Mouse (Mus musculus) myocyte (in vitro differentiated cells): ENCODE data around the gene Scand1. TPM values are rescaled to one million over a fixed set of nuclear protein-coding genes. Genes with fewer than 3 reads are reported as not detected.

Source experiments
- H3K27me3 ChIP-seq: one replicate; pipeline ENCODE4 v1.6.1; 2011; ENCODE audit not compliant: control insufficient read depth, insufficient read depth, insufficient read length
- H3K36me3 ChIP-seq: one replicate; pipeline ENCODE4 v1.6.1; 2011; ENCODE audit not compliant: control insufficient read depth, insufficient read depth
- H3K4me2 ChIP-seq: one replicate; pipeline ENCODE4 v1.6.1; 2011; ENCODE audit warnings: low read depth, control low read depth
- H3K4me3 ChIP-seq: one replicate; pipeline ENCODE4 v1.5.1; 2011; ENCODE audit warnings: mild to moderate bottlenecking, control low read depth, moderate library complexity
- H3K79me2 ChIP-seq: one replicate; pipeline ENCODE4 v1.6.1; 2011; ENCODE audit not compliant: control insufficient read depth, insufficient read depth
- H3ac ChIP-seq: one replicate; pipeline ENCODE4 v1.6.1; 2011; ENCODE audit not compliant: control insufficient read depth, insufficient read length
- CEBPB ChIP-seq: IDR thresholded peaks from 2 replicates; pipeline ENCODE4 v1.6.1; 2011; ENCODE audit warnings: mild to moderate bottlenecking, moderate library complexity; ENCODE audit not compliant: poor library complexity, insufficient read depth, severe bottlenecking
- E2F4 ChIP-seq: IDR thresholded peaks from one replicate; pipeline ENCODE4 v1.6.1; 2011; ENCODE audit warnings: mild to moderate bottlenecking, control low read depth, moderate library complexity; ENCODE audit not compliant: insufficient read depth
- MAX ChIP-seq: IDR thresholded peaks from one replicate; pipeline ENCODE4 v1.6.1; 2011; ENCODE audit warnings: low read depth, mild to moderate bottlenecking, control low read depth
- MYOD1 ChIP-seq, 3 experiments: IDR thresholded peaks; one replicate each; pipeline ENCODE4 v1.6.1; 2011; ENCODE audit warnings: control low read depth in 2 of 3, low read depth in 2 of 3, mild to moderate bottlenecking in 2 of 3, moderate library complexity in 1 of 3; ENCODE audit not compliant: insufficient read length in 2 of 3, control insufficient read depth in 1 of 3
- MYOG ChIP-seq, 3 experiments: IDR thresholded peaks; one replicate each; pipeline ENCODE4 v1.6.1; 2011; ENCODE audit warnings: control low read depth in 2 of 3, low read depth in 2 of 3, mild to moderate bottlenecking in 2 of 3; ENCODE audit not compliant: insufficient read length in 2 of 3, control insufficient read depth in 1 of 3, insufficient read depth in 1 of 3
- POLR2A ChIP-seq: IDR thresholded peaks from one replicate; pipeline ENCODE4 v1.6.1; 2011; ENCODE audit warnings: low read depth, mild to moderate bottlenecking, control low read depth, moderate library complexity; ENCODE audit not compliant: insufficient read length
- POLR2AphosphoS2 ChIP-seq: IDR thresholded peaks from one replicate; pipeline ENCODE4 v1.6.1; 2011; ENCODE audit warnings: low read depth, control low read depth; ENCODE audit not compliant: insufficient read length
- REST ChIP-seq: IDR thresholded peaks from one replicate; pipeline ENCODE4 v1.6.1; 2011; ENCODE audit warnings: mild to moderate bottlenecking, control low read depth, moderate library complexity; ENCODE audit not compliant: insufficient read depth, insufficient read length
- SRF ChIP-seq: IDR thresholded peaks from one replicate; pipeline ENCODE4 v1.6.1; 2011; ENCODE audit warnings: low read depth; ENCODE audit not compliant: control insufficient read depth, insufficient read length
- TCF12 ChIP-seq: IDR thresholded peaks from one replicate; pipeline ENCODE4 v1.6.1; 2011; ENCODE audit warnings: mild to moderate bottlenecking, control low read depth; ENCODE audit not compliant: poor library complexity, insufficient read depth, severe bottlenecking
- TCF3 ChIP-seq: IDR thresholded peaks from one replicate; pipeline ENCODE4 v1.6.1; 2011; ENCODE audit warnings: low read depth, control low read depth; ENCODE audit not compliant: insufficient read length
- USF1 ChIP-seq: IDR thresholded peaks from one replicate; pipeline ENCODE4 v1.6.1; 2011; ENCODE audit warnings: low read depth, mild to moderate bottlenecking, control low read depth, moderate library complexity
- polyA plus RNA-seq: library from polyadenylated mRNA; unstranded; fragments of >200 nt; fragmentation: generic; extraction: Trizol; gene quantifications from one replicate; pipeline ENCODE4 v1.2.1, GENCODE M21; 2012; ENCODE audit warnings: missing spikeins

Gene Scand1
- polyA plus RNA-seq, 1 experiment = 167 TPM

DNA sequence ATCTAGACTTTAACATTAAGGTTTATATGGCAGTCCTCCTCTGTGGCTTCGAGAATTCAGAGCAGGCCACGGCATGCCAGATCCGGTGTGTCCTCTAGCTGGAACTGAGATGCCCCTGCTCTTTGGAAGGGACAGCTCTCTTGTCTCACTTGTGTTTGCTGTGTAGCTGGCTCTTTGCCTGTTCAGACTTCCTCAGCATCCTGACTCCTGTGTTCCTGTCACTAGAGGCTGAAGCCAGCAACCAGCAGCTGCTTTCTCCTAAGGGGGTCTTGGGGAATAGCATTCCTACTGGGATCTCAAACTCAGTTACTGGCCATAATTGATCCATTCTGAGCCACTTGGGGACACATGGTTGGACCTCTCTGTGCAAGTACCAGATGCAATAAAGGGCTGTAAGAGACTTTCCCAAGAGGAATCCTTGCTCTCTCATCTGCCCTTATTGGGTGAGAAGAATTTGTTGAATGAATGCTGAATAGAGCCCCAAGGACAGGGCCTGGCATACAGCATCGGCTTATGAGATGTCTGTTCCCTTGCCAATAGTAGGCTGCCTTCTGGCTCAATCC lies 36.9 kb upstream of the Scand1 start:
- no peak overlapping the region for H3K4me3 ChIP-seq
- H3ac ChIP-seq = no peak overlapping the region
- no peaks in the 10 kb centered on the region for H3K27me3 ChIP-seq
- no peaks in the 10 kb centered on the region for H3K79me2 ChIP-seq
- H3K36me3 ChIP-seq = no peaks in the 10 kb centered on the region
- H3K4me2 ChIP-seq = no peak overlapping the region
- TF ChIP-seq MAX = no peak
- TF ChIP-seq POLR2A = no peak
- TF ChIP-seq POLR2AphosphoS2 = no peak
- no peak for TF ChIP-seq SRF
- TF ChIP-seq E2F4 = no peak
- no peak for TF ChIP-seq CEBPB
- TF ChIP-seq REST = no peak
- no peak for TF ChIP-seq MYOG (IDR thresholded peaks at IDR 0.05; ENCODE audit: control insufficient read depth in 1 of 3, insufficient read depth in 1 of 3, insufficient read length in 2 of 3, low read depth in 2 of 3)
- no peak for TF ChIP-seq TCF3
- no peak for TF ChIP-seq TCF12
- no peak for TF ChIP-seq USF1
- TF ChIP-seq MYOD1 (IDR thresholded peaks at IDR 0.05; ENCODE audit: control insufficient read depth in 1 of 3, insufficient read length in 2 of 3, low read depth in 2 of 3) = no peak

DNA sequence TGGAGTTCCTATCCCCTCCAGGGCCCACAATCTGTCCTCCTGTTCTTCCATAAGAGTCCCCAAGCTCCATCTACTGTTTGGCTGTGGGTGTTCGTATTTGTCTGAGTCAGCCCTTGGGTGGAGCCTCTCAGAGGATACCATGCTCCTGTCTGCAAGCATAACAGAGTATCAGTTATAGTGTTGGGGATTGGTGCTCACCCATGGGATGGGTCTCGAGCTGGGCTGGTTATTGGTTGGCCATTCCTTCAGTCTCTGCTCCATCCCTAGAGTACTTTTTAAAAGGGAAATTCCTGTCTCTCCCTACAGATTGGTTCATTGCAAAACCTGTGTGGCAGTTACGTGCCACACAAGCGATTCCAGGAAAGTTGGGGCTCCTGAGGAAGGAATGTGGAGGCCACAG lies 36.3 kb upstream of the Scand1 start:
- TF ChIP-seq MYOG (IDR thresholded peaks at IDR 0.05; ENCODE audit: control insufficient read depth in 1 of 3, insufficient read depth in 1 of 3, insufficient read length in 2 of 3, low read depth in 2 of 3) = no peak
- no peak for TF ChIP-seq MAX
- TF ChIP-seq USF1 = no peak
- TF ChIP-seq TCF3 = no peak
- TF ChIP-seq POLR2AphosphoS2 = no peak
- TF ChIP-seq REST = no peak
- TF ChIP-seq TCF12 = no peak
- no peak for TF ChIP-seq SRF
- TF ChIP-seq POLR2A = no peak
- no peak for TF ChIP-seq MYOD1 (IDR thresholded peaks at IDR 0.05; ENCODE audit: control insufficient read depth in 1 of 3, insufficient read length in 2 of 3, low read depth in 2 of 3)
- TF ChIP-seq CEBPB = no peak
- TF ChIP-seq E2F4 = no peak
- H3K27me3 ChIP-seq = no peaks in the 10 kb centered on the region
- no peak overlapping the region for H3K4me3 ChIP-seq
- H3K4me2 ChIP-seq = no peak overlapping the region
- H3ac ChIP-seq = no peak overlapping the region
- H3K79me2 ChIP-seq = no peaks in the 10 kb centered on the region
- H3K36me3 ChIP-seq = no peaks in the 10 kb centered on the region

DNA sequence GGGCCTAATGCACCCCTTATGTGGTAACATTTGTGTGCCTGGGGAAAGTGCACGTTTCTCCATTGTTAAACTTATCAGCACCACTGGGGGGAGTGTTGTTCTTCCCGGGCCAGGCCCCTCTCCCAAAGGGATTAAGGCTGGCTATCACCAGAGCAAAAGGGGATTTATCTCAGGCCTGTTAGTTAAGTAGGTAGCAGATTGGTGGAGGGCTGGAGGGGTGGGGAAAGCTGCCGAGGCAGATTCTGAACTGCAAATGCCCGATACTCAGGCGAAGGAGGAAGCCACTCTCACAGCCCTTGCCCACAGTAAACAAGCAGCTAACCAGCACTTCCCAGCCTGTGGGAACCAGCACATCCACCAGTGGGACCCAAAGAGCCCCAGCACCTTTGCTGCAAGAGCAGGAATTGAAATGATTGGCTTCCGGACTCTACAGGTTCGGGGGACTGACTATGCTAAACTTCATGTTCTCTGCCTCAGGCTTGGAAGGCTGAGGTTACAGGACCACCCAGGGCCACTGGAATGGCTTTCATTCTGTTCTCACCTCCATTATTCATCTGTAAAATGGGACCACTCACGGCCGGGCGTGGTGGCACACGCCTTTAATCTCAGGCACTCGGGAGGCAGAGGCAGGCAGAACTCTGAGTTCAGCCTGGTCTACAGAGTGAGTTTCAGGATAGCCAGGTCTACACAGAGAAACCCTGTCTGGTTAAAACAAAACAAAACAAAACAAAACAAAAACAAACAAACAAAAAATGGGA lies 32.5 kb upstream of the Scand1 start:
- Histone ChIP-seq H3K4me2 (peak overlapping the region; percentile 56), H3K36me3 (no peaks in the 10 kb centered on the region), H3K27me3 (no peaks in the 10 kb centered on the region), H3K79me2 (no peaks in the 10 kb centered on the region), H3ac (no peak overlapping the region), H3K4me3 (no peak overlapping the region)
- no peak for TF ChIP-seq POLR2A
- no peak for TF ChIP-seq POLR2AphosphoS2
- TF ChIP-seq MAX = no peak
- no peak for TF ChIP-seq MYOG (IDR thresholded peaks at IDR 0.05; ENCODE audit: control insufficient read depth in 1 of 3, insufficient read depth in 1 of 3, insufficient read length in 2 of 3, low read depth in 2 of 3)
- TF ChIP-seq TCF3 = no peak
- no peak for TF ChIP-seq CEBPB
- no peak for TF ChIP-seq E2F4
- TF ChIP-seq REST = no peak
- TF ChIP-seq TCF12 = no peak
- TF ChIP-seq USF1 = no peak
- no peak for TF ChIP-seq SRF
- TF ChIP-seq MYOD1 (IDR thresholded peaks at IDR 0.05; ENCODE audit: control insufficient read depth in 1 of 3, insufficient read length in 2 of 3, low read depth in 2 of 3) = no peak

DNA sequence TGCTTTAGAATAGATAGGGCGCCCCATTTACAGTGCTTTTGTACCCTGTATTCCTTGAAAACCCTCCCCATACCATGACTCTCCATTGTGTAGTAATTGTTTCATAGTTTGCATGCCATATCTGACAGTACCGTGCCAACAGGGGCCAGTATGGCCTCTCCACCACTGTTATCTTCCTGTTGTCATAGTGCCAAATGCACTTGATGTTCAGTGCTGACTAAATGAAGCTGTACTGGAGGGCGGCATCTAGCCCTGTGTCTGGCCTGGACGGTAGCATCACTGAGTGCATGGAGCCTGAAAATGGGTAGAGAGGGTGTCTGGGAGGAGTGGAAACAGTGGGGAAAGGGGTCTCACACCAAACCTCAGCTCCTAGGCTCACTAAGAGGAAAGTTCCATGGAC lies 27.6 kb upstream of the Scand1 start:
- no peaks in the 10 kb centered on the region for H3K27me3 ChIP-seq
- TF ChIP-seq MYOD1 (IDR thresholded peaks at IDR 0.05; ENCODE audit: control insufficient read depth in 1 of 3, insufficient read length in 2 of 3, low read depth in 2 of 3) = no peak
- TF ChIP-seq TCF12 = no peak
- TF ChIP-seq TCF3 = no peak
- TF ChIP-seq MYOG (IDR thresholded peaks at IDR 0.05; ENCODE audit: control insufficient read depth in 1 of 3, insufficient read depth in 1 of 3, insufficient read length in 2 of 3, low read depth in 2 of 3) = no peak
- no peak for TF ChIP-seq POLR2AphosphoS2
- no peak for TF ChIP-seq CEBPB
- TF ChIP-seq POLR2A = no peak
- no peak for TF ChIP-seq E2F4
- TF ChIP-seq MAX = no peak
- no peak for TF ChIP-seq USF1
- no peak for TF ChIP-seq SRF
- TF ChIP-seq REST = no peak

More for the DNA sequence above, 27.6 kb upstream of the Scand1 start:
- no peak overlapping the region for H3ac ChIP-seq
- H3K4me2 ChIP-seq = no peak overlapping the region
- H3K4me3 ChIP-seq = no peak overlapping the region
- no peaks in the 10 kb centered on the region for H3K36me3 ChIP-seq
- H3K79me2 ChIP-seq = no peaks in the 10 kb centered on the region
